Mouse (Mus musculus) retina, postnatal 7 days (tissue): ENCODE data around the gene Lipe.
"Not testable (repeated sequence)": the region's sequence is repeated elsewhere in the genome, so short reads cannot be mapped to it uniquely, and the experiment has no call there.

Source experiments
- DNase-seq: peaks from one replicate; pipeline ENCODE4 v3.0.0-alpha.2; 2012; ENCODE audit warnings: low read depth, low spot score

The Lipe gene

GRCm38 (mm10) chr7:25412833-25413441 is 14.4 kb upstream of the Lipe start, which contains the start of gene Cxcl17:
Cxcl17 (minus strand) TSS chr7:25412886.
- DNase-seq = no peak

DNA sequence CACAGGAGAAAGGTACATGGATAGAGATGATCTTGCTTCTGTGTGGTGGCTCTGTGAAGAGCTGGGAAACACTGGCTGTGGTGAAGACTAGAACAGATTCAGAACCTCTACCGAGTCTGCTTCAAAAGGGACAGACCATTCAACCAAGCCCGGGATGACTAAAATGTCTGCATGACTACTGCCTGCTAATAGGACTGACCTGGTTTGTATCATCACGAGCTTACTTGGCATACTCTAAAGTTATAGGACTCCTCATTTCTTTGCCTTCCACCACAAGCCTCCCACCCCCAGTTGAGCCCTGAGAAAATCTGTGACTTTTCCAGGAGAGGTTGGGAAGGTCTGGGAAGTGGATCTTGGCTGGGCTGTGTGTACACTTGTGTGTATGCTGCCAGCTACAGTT is 13.4 kb upstream of the Lipe start:
- DNase-seq = no peak

- DNase-seq = no peak
Measured at GRCm38 (mm10) chr7:25410969-25411615, 12.6 kb upstream of the Lipe start.

GRCm38 (mm10) chr7:25409114-25409760 is 10.7 kb upstream of the Lipe start:
- DNase-seq = no peak

- no peak for DNase-seq
Measured at GRCm38 (mm10) chr7:25406468-25406867, 8.0 kb upstream of the Lipe start.

GRCm38 (mm10) chr7:25402671-25403101 is 4.2 kb upstream of the Lipe start:
- peak; percentile 73 for DNase-seq

DNA sequence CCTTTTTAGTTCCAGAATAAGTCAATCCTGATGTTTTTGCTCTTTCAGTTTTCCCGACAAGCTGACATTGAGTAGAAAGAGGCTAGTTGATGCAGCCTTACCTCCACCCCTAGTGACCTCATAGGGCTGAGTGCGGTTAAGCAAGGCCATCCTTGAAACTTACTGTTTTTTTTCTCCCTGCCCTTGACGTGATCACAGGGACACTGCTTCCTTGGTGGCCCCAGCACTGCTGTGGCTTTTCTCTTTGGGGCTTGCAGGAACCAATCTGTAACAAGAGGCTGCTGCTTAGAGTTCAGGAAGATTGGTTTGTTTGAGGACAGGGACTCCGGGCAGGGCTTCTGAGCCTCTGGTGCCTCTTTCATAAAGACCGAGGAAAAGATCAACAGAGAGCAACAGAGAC is 3.5 kb upstream of the Lipe start:
- no peak for DNase-seq

GRCm38 (mm10) chr7:25401551-25401950 is 3.0 kb upstream of the Lipe start:
- DNase-seq = no peak

- not testable (repeated sequence) for DNase-seq
Measured at GRCm38 (mm10) chr7:25399028-25399427, 518 bp upstream of the Lipe start.

GRCm38 (mm10) chr7:25396621-25397020 is 1.9 kb downstream of the Lipe start:
- no peak for DNase-seq

DNA sequence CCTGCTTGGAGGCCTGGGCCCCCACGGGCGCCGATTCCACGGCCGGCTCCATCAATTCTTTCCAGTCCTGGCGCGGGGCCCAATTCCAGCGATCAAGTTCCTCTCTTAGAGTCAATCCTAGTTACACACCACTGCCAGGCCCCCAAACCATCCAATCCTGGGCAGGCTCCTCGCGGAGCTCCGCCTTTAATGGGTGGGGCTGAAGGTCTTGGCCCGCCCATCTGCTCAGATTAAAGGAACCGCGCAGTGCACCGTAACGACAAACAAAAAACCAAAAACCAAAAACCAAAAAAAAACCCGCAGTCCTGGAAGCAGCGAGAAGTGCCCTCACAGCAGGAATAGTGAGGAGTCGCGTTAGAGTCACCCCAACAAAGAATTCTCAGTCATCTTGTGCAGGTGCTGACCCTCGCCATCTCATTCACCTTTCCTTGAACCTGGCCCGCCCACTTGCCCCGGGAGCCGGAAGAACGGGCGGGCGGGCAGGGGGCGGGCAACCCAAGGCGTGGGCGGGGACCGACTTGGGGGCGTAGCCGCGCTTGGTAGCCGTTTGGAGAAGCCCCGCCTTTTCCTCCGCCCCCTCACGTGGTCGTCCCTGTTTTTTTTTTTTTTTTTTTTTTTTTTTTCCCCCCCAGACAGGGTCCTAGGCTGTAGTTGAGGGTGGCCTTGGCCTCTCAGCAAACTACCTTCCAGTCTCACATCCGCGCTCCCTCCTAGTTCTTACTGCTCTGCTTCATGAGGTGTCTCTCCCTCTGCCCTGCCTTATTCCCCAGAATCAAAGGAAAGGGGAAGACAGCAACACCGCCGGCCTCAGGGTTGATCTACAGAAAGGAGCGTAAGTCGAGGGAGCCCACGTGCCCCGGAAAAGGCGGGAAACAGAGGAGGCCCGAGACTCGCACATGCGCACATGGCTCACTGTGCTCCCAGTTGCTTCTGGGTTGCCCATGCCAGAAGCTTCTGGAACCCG is 2.7 kb downstream of the Lipe start:
- DNase-seq = peak; percentile 91

DNA sequence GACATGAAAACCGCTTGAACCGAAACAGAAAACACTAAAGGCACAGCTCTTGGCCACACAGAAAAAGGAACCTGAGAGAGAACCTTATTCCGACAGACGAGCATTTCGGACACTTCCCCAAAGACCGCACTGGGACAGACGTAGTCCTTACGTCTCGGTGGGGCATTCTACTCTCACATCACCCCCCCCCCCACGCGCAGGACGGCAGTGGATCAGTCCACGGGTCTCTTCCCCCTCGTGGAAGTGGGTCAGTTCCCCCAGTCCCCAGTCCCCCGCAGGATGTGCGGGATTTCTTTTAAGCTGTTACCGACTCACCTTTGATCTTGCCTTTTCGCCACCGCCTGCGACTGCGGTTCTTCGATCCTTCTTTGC is 3.3 kb downstream of the Lipe start:
- no peak for DNase-seq

DNA sequence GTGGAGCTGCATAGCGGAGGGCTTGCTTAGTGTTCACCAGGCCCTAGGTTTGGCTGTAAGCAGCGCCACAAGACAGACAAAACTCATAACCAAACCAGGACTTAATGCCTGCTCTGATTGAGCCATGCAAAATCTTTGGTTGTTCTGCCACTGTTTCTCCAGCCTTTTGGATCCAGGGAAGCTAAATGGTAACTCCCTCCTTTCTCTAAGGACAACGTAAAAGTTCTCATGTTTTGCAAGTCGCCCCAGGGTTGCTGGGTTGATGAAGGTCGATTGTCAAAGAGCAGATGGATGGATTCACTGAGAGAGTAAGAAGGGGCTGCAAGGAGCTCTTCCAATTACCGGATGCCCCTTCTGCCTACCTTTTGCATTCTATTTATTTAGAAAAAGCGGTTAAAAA is 3.8 kb downstream of the Lipe start:
- no peak for DNase-seq

DNA sequence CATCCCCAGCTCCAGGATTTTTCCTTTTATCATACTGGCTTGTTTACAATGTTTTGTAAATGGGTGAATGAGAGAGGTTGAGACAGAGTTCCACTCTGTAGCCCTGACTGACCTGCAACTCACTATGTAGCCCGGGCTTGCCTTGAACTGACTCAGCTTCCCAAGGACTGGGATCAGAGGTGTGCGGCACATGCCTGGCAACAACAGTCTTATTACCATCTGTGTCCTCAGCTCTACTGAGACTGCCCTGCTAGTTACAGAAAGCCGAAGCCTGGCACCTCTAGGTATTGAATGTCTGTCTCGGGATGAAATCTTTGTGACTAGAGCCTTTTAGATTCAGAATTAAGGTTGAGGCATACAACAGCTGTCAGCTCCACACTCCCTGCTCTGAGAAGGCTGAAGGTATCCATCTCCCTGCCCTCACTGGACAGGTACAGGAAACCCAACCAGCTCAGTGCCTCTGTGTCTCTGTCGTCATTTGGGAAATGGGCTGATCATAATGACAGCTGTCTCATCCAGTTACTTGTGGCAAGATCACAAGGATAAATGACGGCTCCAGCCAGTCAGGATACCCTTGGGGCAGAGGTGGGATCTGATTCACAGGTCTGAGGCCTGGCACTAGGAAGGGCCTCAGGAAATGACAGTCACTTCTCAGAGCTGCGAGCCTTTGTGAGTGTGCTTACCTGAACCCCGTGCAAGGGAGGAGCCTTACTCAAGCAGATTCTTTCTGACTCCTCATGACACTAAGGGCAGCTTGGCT is 4.9 kb downstream of the Lipe start:
- no peak for DNase-seq

DNA sequence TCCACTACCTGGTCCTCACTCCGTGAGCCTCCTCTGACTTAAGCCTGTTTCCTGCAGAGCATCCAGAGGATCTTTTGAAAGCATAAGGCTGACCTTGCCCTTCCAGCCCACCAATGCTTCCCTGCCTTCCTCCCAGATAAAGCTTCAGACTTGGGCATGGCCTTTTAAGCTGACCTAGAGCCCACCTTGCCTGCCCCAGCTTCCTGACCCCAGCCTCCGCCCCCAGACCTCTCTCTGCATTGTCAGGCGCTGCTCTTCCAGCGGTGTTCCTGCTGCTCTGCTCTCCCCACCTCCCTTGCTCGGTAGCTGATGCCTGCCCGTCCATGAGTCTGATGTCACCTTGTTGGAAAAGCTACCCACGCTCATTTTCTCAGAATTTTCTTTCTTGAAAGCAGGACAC is 5.7 kb downstream of the Lipe start:
- no peak for DNase-seq

GRCm38 (mm10) chr7:25391856-25392453 is 6.6 kb downstream of the Lipe start:
- no peak for DNase-seq

DNA sequence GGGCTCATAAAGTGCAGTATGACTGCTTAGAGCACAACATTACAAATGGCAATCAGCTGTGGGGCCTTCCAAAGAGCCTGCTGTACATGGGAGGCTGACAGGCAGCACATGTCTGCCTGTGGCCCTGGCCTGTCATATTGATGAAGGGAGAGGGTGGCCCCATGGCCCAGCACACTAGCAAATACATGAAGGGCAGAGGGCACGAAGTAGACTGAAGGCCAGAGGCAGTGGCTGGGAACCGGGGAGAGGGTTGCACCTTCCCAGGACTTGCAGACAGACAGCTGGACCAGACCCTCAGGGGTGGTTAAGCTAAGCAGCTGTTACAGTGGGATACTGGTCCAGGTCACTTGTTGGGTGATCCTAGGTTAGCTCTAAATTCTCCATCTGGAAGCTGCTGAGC is 7.5 kb downstream of the Lipe start:
- no peak for DNase-seq

DNA sequence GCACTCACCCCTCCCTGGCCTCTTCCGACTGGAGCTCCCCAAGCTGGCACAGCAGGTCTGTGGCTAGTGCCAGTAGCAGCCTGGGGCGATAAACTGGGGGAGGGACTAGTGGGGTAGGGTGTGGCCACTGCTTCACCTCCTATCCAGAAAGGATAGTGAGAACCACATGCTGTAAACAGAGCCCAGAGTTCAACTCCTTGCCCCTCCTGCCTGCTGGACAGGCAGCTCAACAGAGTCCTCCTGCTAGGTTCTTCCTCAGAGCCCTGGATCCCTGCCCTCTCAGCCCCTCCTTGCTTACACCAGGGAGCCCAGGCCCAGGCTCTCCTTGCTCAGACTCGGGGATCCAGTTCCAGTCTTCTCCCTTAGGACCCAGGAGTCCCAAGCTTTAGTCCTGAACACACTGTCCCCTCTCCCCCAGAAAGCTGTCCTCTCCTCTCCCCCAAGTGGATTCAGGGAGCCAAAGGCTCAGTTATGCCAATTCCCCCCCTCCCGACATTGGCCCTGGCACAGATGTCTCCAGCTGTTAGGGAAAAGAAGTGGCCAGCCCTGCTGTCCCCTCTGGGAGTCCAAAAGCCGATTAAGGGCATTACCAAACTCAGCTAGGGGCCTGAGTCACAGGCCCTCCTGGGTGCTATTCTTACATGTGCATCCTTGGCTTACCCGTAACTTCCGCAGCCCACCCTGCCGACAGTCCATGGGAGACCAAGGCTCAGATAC is 8.3 kb downstream of the Lipe start:
- no peak for DNase-seq

DNA sequence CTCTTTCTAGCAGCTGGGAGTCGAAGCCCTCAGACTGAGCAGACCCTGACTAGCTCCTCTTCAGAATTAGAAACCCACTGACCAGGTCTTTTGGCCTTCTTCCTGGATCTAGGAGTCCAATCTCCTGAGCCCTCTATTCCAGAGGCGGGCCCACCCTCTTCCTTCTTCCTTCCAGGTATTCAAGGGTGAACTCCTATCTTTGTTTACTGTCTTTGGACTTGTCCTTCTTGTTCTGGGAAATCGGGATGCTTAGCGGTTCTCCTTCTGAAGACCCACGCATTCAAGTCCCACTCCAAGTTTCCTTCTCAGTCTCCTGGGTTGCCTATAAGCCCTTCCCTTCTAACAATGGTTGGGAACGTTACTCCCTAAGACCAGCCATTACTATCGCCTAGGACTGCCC is 9.6 kb downstream of the Lipe start:
- no peak for DNase-seq

- DNase-seq = no peak
Measured at GRCm38 (mm10) chr7:25387811-25388440, 10.6 kb downstream of the Lipe start.
